Mouse (Mus musculus) skeletal muscle tissue, adult 2 months (tissue): ENCODE results near the gene Vmn1r196.
"Not testable (repeated sequence)": the region's sequence is repeated elsewhere in the genome, so short reads cannot be mapped to it uniquely, and the experiment has no call there.

Experiments
- DNase-seq: peaks from one replicate; pipeline ENCODE4 v3.0.0-alpha.2; 2012; ENCODE audit warnings: low read depth, low spot score

The Vmn1r196 gene

DNA sequence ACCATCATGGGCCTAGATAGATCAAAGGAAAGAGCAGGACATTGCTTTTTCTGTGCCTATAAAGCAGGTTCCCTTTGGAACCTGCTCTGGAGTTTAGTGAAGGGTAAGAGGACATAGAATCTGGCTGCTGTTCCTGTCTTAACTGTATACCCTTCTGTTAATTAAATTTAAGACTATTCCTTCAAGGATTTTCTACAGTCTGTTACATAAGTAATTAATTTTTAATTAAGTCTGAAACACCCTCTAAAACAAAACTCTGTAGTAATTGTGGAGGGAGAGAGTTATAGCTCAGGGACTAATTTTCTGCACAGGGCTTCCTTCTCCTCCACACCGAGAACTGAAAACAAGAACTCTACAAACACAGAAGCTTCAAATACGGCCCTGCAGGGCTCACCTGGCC is at the start of gene Vmn1r196:
Gene Vmn1r196, plus strand, starts transcription at position 301 of the 400 bp plus-strand sequence.
- DNase-seq: no peak

DNA sequence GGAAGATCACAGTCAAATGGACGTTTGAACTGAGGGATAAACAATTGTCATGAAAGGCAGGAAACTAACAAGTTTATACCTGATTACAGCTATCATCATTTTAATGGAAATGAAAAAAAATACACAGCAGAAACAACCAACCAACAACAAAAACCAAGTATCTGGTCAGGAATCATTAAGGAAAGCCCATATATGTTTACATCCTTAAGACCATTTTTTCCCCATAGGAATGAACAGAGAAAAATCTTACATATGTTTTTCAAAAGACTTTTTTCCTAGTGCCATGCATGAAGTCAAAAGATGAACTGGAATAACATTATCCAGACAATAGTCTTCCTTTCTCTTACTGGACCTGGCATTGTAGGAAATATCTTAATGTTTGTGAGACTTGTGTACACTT is 45.8 kb upstream of the Vmn1r196 start, which contains the start of gene Vmn1r194:
Gene Vmn1r194, plus strand, starts transcription at position 301 of the 400 bp plus-strand sequence.
- DNase-seq: no peak

DNA sequence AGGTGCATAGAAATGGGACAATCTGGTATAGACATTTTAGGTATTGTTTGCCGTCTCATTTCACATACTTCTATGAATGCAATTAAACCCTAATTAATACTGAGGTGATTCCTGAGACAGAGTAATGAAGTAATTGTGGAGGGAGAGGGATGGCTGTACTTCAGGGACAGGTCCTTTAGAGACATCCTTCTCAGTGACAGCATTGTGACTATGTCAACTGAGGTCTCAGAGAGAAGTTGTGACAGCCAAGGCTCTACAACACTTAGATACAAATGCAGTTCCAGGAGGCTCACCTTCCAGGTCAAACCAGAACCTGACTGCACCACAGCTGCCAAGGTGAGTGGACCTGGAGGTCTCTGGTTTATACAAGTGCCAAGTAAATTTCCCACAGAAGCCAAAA is 19.5 kb upstream of the Vmn1r196 start, which contains the start of gene Vmn1r195:
Gene Vmn1r195, plus strand, starts transcription at position 301 of the 400 bp plus-strand sequence.
- not testable (repeated sequence) for DNase-seq

DNA sequence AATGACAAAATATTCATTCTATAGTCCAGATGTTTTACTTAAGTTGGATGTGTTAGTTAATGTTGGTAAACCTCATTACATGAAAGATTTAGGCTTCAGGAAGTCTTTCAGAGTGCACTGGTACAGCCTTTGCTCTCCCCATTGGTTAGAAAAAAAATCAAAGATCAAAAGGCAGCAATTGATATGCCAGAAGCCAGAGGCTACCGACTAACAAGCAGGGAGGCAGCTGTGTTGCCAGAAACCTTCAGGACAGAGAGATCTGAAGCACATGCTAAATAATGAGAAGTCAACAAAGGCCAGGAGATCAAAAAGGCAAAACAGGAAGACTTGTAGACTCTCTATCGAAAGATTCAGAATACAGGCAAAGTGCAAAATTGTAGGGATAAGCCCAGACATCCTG is 18.0 kb upstream of the Vmn1r196 start:
- DNase-seq: no peak

DNA sequence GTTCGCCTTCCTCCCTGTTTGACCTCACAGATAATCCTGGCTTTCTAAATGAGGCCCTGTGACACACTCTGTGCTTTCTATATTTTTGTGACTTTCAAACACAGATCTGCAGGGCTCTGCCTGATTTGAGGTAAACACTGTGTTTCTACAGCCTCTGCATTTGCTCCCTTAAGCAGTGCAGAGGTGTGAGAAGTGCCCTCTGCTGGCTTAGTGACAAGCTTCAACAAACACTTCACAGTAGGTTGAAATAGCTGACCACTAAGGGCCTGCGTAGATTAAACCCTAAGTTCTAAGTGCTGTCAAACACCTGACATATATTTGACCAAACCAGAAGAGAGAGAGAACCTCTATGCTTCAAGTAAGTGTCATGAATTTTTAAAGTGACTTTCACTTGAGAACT is 5.1 kb upstream of the Vmn1r196 start:
- DNase-seq: no peak

DNA sequence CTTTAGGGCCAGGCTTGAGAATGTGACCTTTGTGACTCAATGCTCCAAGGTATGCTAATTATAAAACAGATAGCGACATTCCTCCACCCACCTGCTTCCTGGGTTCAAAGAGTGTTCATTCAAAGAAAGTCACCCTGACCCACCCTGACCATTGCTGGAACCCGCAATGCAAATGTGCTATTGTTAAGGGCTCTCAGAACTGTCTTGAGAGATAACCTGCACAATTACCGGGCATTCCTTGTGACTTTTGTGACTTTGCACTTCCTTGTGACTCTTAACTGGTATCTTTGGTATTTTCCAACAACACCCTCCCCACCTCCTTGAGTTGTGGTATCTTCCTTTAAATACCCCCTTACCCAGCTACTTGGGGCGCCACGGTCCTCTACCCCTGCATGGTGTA is 18.4 kb downstream of the Vmn1r196 start:
- DNase-seq: not testable (repeated sequence)

DNA sequence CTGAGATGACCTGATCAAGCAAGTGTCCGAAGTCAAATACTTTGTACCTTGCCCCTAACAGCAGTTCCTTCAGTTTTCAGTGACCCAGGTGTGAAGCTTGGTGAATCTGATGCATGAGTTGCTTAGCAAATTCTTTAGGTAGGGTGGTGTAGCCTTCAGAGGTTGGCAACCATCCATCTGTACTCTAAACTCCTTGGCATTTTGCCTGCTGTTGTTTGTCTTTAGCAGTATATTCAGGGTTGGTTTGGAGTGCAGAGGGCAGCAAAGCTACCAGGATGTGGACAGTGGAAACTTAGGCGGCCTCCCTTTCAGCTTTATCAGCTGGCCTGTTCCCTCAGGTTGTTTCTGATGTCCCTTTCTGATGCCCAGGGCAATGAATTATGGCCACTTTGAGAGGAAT is 25.6 kb downstream of the Vmn1r196 start:
- DNase-seq: no peak

DNA sequence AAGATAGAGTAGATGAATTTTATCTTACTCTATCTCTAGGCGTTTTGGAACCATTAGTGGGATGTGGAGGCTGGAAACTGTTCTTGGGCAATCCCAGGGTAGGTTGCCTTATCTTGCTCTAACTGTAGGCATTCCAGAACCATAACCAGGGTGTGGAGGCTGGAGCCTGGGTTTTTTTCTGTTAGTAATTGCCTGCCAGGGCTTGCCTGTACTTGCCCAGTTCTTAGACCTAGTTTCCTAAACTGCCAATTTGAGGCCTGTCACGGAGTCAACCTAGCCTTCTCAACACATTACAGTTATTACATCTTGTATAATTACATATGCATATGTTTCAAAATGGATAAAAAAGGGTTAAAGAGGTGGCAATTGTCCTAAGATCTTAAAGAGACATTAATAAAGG is 27.6 kb downstream of the Vmn1r196 start:
- no peak for DNase-seq

DNA sequence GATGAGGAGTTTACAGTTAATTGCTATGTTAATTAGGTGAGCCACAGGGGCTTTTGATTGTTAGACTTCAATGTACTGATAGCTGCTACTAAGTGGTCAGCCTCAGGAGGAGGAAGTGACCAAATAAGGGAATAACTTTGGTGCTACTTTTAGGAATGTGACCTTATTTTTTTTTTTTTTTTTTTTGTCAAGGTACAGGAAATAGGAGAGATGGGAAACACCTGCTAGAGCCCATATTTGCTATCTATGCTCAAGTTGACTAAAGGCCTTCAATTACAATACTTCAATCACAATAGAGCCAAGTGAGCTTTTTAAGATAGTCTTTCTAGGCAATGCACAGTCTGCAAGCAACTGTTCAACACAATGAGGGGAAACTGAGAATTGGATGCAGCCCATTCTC is 30.4 kb downstream of the Vmn1r196 start:
- no peak for DNase-seq

DNA sequence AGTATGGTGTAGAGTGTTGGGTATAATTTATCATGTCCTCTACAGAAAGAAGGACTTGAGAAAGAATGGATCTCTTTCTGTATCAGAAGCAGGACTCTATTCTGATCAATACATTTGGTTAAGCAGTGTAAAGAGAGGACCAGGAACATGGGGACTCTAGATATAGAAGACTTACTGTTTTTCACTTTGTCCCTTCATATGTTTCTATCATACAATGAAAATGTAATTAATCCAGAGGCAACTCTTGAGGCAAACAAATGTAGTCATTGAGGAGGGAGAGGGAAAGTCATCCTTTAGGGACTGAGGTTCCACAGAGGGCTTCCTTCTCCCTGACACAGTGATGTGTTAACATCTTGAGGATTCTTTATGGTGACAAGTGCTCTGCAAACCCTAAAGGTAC is 34.6 kb downstream of the Vmn1r196 start, which contains the start of gene Vmn1r197:
Gene Vmn1r197, plus strand, starts transcription at position 301 of the 400 bp plus-strand sequence.
- no peak for DNase-seq

DNA sequence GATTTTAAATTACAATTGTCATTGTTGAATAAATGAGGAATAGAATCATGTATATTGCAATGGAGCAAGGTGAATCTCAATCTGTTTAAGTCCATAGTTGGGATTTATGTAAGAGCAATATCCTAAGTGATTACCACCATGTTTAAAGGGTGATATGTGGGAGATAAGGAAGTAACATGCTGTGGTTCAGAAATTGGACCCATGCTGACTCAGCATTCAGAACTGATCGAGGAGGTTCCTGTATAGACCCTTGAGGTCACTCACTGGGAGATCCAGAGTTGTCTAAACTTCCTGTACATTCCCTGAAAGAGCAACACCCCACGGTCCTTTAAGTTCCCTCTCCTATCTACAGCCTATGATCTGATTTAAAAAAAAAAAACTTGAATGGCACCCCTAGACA is 43.5 kb downstream of the Vmn1r196 start:
- DNase-seq: no peak

DNA sequence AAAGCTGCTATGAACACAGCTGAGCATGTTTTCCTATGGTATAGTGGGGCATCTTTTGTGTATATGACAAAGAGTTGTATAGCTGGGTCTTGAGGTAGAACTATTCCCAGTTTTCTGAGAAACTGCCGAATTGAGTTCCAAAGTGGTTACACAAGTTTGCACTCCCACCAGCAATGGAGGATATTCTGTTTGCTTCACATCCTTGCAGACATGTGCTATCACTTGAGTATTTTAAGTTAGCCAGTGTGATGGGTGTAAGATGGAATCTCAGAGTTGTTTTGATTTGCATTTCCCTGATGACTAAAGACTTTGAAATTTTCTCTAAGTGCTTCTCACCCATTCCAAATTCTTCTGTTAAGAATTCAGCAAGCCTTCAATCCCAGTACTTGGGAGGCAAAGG is 45.8 kb downstream of the Vmn1r196 start:
- DNase-seq: no peak
